Mouse (Mus musculus): ENCODE data around the gene Ryr1. TPM values are rescaled to one million over a fixed set of nuclear protein-coding genes. Genes with fewer than 3 reads are reported as not detected.

Gene Ryr1
- polyA plus RNA-seq (2014; fragmentation: Illumina TruSeq; extraction: RNeasy Lipid Tissue Mini Kit (QIAGEN cat#74804); ENCODE audit: insufficient read depth, low read depth, low replicate concordance) = 0.08 TPM

GRCm38 (mm10) chr7:29124970-29125369 is at the start of gene Ryr1:
TSS of gene Ryr1 (minus strand) at chr7:29125179.

GRCm38 (mm10) chr7:29170066-29170754 is 45.2 kb upstream of the Ryr1 start, which contains the start of the genes Ggn and Spred3:
TSS of gene Ggn (plus strand) at chr7:29170210.
TSS of gene Spred3 (minus strand) at chr7:29170411.

GRCm38 (mm10) chr7:29155838-29156782 is 31.1 kb upstream of the Ryr1 start, which contains the start of gene Fam98c:
TSS of gene Fam98c (minus strand) at chr7:29156234.

GRCm38 (mm10) chr7:29134693-29135386 is 9.9 kb upstream of the Ryr1 start, which contains the start of gene Rasgrp4:
TSS of gene Rasgrp4 (plus strand) at chr7:29134851.

GRCm38 (mm10) chr7:28981651-28982273 is 143.2 kb downstream of the Ryr1 start, which contains the start of the genes Eif3k and Map4k1:
TSS of gene Eif3k (minus strand) at chr7:28981864.
TSS of gene Map4k1 (plus strand) at chr7:28982050.

GRCm38 (mm10) chr7:28961927-28962670 is 162.9 kb downstream of the Ryr1 start, which contains the start of gene Actn4:
TSS of gene Actn4 (minus strand) at chr7:28962340.

Other genes starting within 250 kb of the Ryr1 start
- gene Capn12, start 243.8 kb downstream of the Ryr1 start, polyA plus RNA-seq (2014; fragmentation: Illumina TruSeq; extraction: RNeasy Lipid Tissue Mini Kit (QIAGEN cat#74804); ENCODE audit: insufficient read depth, low read depth, low replicate concordance) = 0.07 TPM
- gene Actn4, start 162.8 kb downstream of the Ryr1 start, polyA plus RNA-seq (2014; fragmentation: Illumina TruSeq; extraction: RNeasy Lipid Tissue Mini Kit (QIAGEN cat#74804); ENCODE audit: insufficient read depth, low read depth, low replicate concordance) = 93.9 TPM
- gene Eif3k, start 143.3 kb downstream of the Ryr1 start, polyA plus RNA-seq (2014; fragmentation: Illumina TruSeq; extraction: RNeasy Lipid Tissue Mini Kit (QIAGEN cat#74804); ENCODE audit: insufficient read depth, low read depth, low replicate concordance) = 297 TPM
- gene Map4k1, start 143.1 kb downstream of the Ryr1 start, polyA plus RNA-seq (2014; fragmentation: Illumina TruSeq; extraction: RNeasy Lipid Tissue Mini Kit (QIAGEN cat#74804); ENCODE audit: insufficient read depth, low read depth, low replicate concordance) = 16.5 TPM
- 5.1 TPM for gene Rasgrp4, start 9.7 kb upstream of the Ryr1 start, polyA plus RNA-seq (2014; fragmentation: Illumina TruSeq; extraction: RNeasy Lipid Tissue Mini Kit (QIAGEN cat#74804); ENCODE audit: insufficient read depth, low read depth, low replicate concordance)
- gene Fam98c, start 31.1 kb upstream of the Ryr1 start, polyA plus RNA-seq (2014; fragmentation: Illumina TruSeq; extraction: RNeasy Lipid Tissue Mini Kit (QIAGEN cat#74804); ENCODE audit: insufficient read depth, low read depth, low replicate concordance) = 23.6 TPM
- gene Ggn, start 45.0 kb upstream of the Ryr1 start, polyA plus RNA-seq (2014; fragmentation: Illumina TruSeq; extraction: RNeasy Lipid Tissue Mini Kit (QIAGEN cat#74804); ENCODE audit: insufficient read depth, low read depth, low replicate concordance) = 0.64 TPM
- gene Spred3, start 45.2 kb upstream of the Ryr1 start, polyA plus RNA-seq (2014; fragmentation: Illumina TruSeq; extraction: RNeasy Lipid Tissue Mini Kit (QIAGEN cat#74804); ENCODE audit: insufficient read depth, low read depth, low replicate concordance) = 0.83 TPM
- 134 TPM for gene Psmd8, start 55.5 kb upstream of the Ryr1 start, polyA plus RNA-seq (2014; fragmentation: Illumina TruSeq; extraction: RNeasy Lipid Tissue Mini Kit (QIAGEN cat#74804); ENCODE audit: insufficient read depth, low read depth, low replicate concordance)
- gene Catsperg1, start 88.9 kb upstream of the Ryr1 start, polyA plus RNA-seq (2014; fragmentation: Illumina TruSeq; extraction: RNeasy Lipid Tissue Mini Kit (QIAGEN cat#74804); ENCODE audit: insufficient read depth, low read depth, low replicate concordance) = 0.96 TPM
- 4.9 TPM for gene Kcnk6, start 107.3 kb upstream of the Ryr1 start, polyA plus RNA-seq (2014; fragmentation: Illumina TruSeq; extraction: RNeasy Lipid Tissue Mini Kit (QIAGEN cat#74804); ENCODE audit: insufficient read depth, low read depth, low replicate concordance)
- 64.6 TPM for gene Yif1b, start 113.2 kb upstream of the Ryr1 start, polyA plus RNA-seq (2014; fragmentation: Illumina TruSeq; extraction: RNeasy Lipid Tissue Mini Kit (QIAGEN cat#74804); ENCODE audit: insufficient read depth, low read depth, low replicate concordance)
- gene 2200002D01Rik, start 123.3 kb upstream of the Ryr1 start, polyA plus RNA-seq (2014; fragmentation: Illumina TruSeq; extraction: RNeasy Lipid Tissue Mini Kit (QIAGEN cat#74804); ENCODE audit: insufficient read depth, low read depth, low replicate concordance) = 37.1 TPM
- 307 TPM for gene Spint2, start 156.7 kb upstream of the Ryr1 start, polyA plus RNA-seq (2014; fragmentation: Illumina TruSeq; extraction: RNeasy Lipid Tissue Mini Kit (QIAGEN cat#74804); ENCODE audit: insufficient read depth, low read depth, low replicate concordance)
- 146 TPM for gene Ppp1r14a, start 164.1 kb upstream of the Ryr1 start, polyA plus RNA-seq (2014; fragmentation: Illumina TruSeq; extraction: RNeasy Lipid Tissue Mini Kit (QIAGEN cat#74804); ENCODE audit: insufficient read depth, low read depth, low replicate concordance)
- gene Dpf1, start 178.8 kb upstream of the Ryr1 start, polyA plus RNA-seq (2014; fragmentation: Illumina TruSeq; extraction: RNeasy Lipid Tissue Mini Kit (QIAGEN cat#74804); ENCODE audit: insufficient read depth, low read depth, low replicate concordance) = 0.95 TPM

Data from lung, adult 10 weeks (tissue).